Mouse (Mus musculus) retina, postnatal 7 days (tissue): ENCODE measurements around the gene 9130230L23Rik.

ENCODE experiments used
- DNase-seq: peaks from one replicate; pipeline ENCODE4 v3.0.0-alpha.2; 2012; ENCODE audit warnings: low read depth, low spot score

Gene 9130230L23Rik

DNA sequence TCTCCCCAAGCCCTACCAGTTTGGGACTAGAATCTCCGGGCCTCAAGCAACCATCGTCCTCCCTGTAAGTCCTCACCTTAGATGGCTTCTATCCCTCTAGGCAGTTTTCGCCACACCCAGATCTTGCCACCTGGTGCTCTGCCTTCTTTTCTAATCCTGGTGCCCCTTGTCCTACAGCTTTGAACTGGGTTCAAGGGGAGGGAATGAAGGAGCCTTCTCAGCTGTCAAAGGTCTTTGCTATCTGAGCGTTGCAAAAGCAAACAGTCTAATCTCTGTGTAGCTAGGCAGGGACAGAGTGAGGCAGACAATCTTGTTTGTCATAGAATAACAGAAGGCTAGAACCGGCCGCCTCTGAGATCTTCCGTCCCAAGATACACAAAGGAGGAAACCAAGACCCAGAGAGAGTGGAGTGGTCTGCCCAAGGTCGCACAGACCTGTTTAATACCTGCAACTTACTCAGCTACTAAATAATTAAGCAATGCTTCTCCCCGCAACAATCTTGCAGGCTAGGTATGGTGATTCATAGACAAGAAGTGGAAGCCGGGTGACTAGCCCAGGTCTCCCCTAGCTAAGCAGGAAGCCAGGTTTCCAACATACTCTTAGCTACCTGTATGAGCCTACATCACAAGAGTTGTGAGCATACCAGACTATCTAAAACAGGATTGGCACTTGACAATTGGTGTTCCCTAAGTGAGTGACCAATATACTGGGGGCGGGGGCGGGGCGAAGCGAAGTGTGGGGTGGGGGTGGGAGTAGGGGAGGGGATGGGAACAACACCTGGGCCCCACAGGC, at the start of gene 9130230L23Rik:
TSS of gene 9130230L23Rik (minus strand) at position 152 of the 792 bp plus-strand sequence.
- no peak for DNase-seq

- DNase-seq: no peak
These were observed 48.9 kb upstream of the 9130230L23Rik start for GRCm38 (mm10) chr5:66052777-66053548.

DNA sequence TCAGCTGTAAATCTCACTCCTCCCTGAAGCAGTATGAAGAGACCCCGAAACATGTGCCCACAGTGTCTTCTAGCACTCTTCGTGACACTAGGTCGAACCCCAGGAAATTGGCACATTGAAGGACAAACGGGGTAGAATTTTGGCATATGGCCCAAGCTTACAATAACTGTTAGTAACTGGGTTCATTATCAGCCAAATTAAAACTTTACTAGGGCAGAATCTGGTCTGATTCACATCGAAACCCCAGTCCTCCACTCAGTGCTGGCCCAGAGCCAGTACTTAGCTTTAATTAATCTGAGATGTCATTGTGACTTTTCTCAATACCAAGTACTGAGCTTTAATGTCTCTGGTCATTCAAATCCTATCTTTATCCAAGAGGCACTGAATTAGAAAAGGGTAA, 46.8 kb upstream of the 9130230L23Rik start:
- no peak for DNase-seq

DNA sequence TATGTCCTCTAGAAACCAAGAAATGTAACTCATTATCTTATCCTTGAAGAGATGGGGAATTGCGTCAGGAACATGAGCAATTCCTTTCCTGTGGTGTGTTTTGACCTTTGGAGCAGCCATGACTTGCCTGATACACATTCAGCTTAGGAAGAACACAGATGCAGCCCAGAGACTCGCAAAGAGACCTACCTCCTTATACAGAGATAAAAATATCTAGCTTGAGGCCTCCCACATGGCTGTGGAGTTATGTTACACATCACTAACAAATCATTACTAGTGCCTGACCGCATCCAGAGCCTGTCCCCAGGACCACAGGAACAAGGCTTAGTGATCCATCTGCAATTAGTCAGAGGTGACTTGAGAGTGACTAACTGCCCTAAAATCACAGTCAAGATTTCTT, 42.3 kb upstream of the 9130230L23Rik start:
- DNase-seq: no peak

DNA sequence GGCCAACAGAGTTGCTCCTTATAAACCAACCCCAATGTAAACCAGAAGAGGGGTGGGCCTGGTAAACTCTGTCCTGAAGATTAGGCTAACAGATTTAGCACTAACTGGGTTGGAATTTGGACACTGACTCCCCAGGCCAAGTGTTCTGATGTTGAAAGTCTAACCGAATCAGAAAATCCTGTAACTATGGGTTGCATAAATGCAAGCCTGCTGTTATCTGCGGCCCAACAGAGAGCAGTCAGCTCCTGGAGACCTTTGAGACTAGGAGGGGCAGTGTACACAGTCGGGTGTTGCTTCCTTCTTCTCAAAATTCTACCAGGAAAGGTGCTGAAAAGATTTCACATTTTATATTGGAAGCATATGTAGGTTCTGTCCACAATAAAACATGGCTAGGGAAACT, 39.8 kb upstream of the 9130230L23Rik start:
- no peak for DNase-seq

DNA sequence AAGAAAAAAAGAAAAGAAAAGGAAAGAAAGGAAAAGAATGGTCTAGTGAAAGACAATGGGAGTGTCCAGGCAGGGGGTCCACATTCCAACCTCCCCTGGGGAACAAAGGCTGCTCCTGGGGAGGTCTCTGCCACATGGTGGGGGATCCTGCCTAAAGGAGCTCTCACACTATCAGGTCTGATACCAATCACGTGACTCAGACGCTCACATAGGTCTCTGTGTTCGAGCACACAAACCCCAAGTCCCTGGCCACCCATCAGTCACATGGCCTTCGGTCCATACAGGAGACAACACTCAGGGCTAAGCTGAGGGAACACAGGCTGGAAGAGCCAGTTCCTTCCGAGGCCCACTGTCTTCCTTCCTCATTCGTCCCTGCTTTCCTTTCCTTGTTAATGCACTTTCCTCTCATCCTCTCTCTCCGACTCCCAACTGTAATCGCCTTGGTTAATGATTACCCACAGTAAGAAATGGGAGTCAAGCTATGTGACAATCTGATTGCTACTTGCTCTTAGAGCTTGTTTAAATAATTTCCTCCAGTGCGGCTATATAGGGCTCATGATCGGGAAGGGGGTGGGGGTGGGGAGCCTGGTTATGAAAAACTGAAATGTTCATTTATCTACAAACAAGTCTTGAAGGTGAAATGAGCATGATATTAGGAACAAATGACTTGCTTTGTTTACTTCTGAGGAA, 38.7 kb upstream of the 9130230L23Rik start:
- DNase-seq: no peak

DNA sequence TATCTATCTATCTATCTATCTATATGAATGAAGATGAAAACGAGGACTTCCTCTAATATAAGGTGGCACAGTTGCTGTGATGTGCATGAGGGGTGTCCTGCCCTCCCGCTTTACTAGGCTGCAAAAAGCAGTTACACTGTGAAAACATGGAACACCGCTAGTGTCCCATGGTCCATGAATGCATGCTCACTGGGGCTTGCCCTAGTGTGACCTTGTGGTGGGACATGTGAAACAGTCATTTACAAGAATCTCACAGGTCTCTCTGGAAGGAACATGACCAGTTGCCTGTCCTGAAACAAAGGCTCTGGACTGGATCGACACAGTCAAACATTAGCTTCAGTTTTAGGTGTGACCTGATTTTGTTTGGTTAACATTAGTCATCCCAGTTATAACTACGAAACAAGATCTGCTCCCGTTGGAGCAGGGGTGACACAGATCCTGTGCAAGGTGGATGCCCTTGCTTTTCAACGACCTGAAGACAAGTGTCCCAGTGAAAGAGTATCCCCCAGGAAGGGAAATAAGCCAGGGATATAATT, 36.7 kb upstream of the 9130230L23Rik start:
- no peak for DNase-seq

GRCm38 (mm10) chr5:66039813-66040212, 35.7 kb upstream of the 9130230L23Rik start:
- no peak for DNase-seq

GRCm38 (mm10) chr5:66037066-66037465, 33.0 kb upstream of the 9130230L23Rik start:
- no peak for DNase-seq

- DNase-seq: no peak
These were observed 32.5 kb upstream of the 9130230L23Rik start for GRCm38 (mm10) chr5:66036440-66037054.

DNA sequence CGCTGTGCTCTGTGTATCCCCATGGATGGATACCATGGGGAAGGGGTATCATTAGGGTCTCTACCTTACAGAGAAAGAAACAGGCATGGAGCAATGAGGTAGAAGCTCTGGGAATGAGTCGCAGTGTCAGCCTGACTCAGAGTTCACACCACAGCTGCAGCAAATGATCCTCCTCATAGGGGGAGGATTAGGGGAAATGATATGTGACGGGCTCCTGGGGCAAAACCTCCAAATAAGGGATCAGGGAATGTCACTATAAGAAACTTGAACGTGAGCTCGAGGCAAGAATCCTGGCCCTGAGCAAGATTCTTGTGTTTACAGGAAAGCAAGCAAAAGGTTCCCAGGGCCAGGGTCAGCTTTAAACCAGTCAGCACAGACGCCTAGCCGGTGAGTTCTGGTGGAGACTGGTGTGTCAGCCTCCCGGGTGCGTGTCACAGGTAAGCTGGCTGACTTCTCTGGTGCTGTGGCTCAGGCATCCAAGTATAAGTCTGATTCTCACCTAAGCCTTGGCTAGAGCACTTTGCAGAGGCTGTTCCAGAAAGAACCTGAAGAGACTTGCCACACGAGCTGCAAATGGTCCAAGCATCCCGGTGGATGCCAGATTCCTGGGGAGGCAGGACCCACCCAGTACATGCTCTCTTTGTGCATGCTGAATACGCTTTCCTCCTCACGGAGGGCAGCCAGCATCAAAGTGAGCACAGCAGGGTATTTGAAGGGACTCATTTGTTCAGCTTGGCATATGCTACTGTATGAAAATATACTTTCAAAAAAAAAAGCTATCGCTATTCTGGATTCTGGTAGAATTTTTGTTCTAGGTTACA, 30.5 kb upstream of the 9130230L23Rik start:
- DNase-seq: no peak

DNA sequence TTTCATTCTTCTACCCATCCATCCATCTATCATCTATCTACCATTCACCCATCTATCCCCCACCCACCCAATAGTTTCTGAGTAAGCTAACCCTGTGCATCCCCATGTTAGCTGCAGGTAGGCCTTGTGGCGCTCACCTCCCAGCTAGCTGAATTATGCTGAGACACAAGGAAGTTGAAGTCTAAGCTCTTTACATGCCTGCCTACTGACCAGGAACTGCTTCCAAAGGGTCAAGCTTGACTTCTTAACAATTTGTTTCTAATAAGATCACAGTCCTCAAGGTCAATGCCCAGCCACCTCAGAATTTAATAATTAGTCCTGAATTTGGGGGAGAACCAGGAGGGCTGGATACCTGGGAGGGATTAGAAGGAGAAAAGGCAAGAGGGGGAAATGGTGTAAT, 28.7 kb upstream of the 9130230L23Rik start:
- no peak for DNase-seq

DNA sequence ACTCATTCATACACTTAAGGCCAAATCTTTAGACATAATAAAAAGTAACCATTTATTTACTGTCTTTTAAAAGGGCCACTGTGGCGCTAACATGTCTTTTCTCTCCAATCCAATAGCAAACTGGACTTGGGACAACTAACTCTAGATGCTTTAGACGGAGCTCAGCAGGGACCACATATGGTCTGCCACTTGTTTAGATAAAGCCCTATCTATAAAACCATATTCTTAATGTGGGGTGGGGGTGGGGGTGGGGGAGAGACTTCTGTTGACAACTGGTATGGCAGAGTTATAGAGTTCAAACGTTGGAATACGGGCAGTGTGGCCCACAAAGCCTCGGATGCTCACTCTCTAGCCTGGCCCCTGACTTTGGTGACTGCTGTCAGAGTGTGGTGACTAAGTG, 27.6 kb upstream of the 9130230L23Rik start:
- no peak for DNase-seq

DNA sequence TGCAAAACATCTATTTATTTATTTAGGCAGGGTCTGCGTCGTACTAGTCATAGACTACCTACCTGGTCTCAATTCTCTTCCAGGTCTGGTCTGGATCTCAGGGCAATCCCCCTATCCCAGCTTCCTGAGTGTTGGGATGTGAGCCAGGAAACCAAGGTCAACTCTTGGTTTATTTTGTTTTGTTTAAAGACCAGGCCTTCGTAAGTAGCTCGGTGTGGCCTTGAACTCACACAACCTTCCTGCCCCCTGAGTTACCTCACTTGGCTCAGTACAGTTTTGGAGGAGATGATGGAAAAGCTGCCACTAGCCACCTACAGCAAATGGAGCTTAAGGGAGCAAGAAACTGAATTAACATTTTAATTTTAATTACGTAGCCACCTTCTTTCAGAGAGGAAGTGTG, 24.1 kb upstream of the 9130230L23Rik start:
- no peak for DNase-seq

DNA sequence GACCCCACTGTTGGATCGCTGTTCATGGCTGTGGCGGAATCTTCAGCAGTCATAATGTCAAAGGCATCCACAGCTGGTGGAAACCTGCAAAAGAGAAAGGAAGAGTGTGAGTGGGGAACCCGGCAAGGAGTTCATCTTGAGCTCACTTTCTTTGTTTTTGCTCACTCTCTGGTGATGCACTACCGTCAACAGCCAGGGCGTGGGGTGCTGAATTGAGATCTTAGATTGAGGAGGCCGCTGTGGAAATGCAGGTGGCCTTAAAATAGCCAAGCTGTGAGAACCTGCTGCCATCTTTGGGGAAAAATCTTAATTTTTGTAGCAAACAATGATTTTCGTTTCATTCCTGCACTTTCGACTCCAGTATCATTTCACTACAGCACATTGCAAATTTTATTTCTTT, 23.1 kb upstream of the 9130230L23Rik start:
- no peak for DNase-seq

- DNase-seq: no peak
These were observed 22.7 kb upstream of the 9130230L23Rik start for GRCm38 (mm10) chr5:66026796-66027195.

DNA sequence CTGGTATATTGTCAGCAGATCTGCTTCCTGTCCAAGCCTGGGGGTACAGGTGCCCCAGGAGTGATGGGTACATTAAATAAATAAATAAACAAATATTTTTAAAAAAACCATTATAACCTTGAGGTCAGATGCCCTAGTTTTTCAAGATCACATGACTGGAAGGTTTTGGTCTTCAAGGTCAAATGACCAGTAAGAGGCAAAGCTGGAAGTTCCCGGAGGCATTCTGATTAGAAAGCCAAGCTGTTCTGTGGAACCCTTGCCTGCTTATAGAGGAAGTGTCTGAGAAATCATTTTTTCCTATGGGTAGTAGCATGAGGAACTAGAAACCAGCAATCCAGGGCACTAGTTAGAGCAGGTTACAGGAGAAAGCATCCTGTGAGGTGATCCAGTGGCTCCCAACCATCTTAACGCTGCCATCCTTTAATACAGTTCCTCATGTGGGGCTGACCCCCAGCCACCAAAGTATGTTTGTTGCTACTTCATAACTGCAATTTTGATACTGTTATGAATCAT, 11.4 kb upstream of the 9130230L23Rik start:
- no peak for DNase-seq

GRCm38 (mm10) chr5:66014437-66014836, 10.4 kb upstream of the 9130230L23Rik start:
- no peak for DNase-seq

DNA sequence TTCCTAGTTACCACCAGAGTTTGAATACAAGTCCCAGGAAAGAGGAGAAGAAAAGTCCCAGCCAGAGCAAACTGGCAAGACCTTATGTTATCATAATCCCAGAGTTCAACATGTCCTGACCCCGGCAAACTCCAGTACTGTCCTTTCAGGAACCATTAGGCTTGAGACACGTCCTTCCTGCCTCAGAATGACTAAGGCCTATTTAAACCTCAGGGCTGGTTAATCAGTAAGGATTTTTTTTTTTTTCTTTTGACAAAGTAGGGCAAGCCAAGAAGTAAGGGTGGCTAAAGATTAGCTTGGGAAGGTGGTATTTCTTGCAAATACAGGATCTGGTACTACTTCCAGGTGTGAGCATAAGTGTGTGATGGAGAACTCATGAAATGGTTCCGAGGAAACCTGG, 9.9 kb upstream of the 9130230L23Rik start:
- no peak for DNase-seq

- DNase-seq: no peak
These were observed 4.3 kb upstream of the 9130230L23Rik start for GRCm38 (mm10) chr5:66008245-66008967.
